Mouse (Mus musculus): ENCODE data around the gene Itfg1. TPM values are rescaled to one million over a fixed set of nuclear protein-coding genes. Genes with fewer than 3 reads are reported as not detected.
"Not testable (repeated sequence)": the region's sequence is repeated elsewhere in the genome, so short reads cannot be mapped to it uniquely, and the experiment has no call there.

Itfg1 gene
- total and polyA plus RNA-seq, 2 experiments from 2014 or later, result 219 to 282 TPM

GRCm38 (mm10) chr8:85854220-85855123, 13.8 kb upstream of the Itfg1 start:
- Histone ChIP-seq H3K4me2 (ENCODE audit: low read depth) (no peak overlapping the region), H3K27me3 (ENCODE audit: insufficient read depth, low read length) (no peaks in the 10 kb centered on the region), H3K36me3 (ENCODE audit: insufficient read depth) (no peaks in the 10 kb centered on the region), H3K9ac (no peak overlapping the region), H3K27ac (ENCODE audit: low read depth, low read length) (no peak overlapping the region), H3K9me3 (ENCODE audit: low read length) (no peaks in the 10 kb centered on the region), H3K4me1 (ENCODE audit: insufficient read depth) (no peaks in the 10 kb centered on the region), H3K4me3 (ENCODE audit: low read depth, low read length) (no peak overlapping the region)
- DNase-seq (no peak), ATAC-seq (no peak)
- 91% methylated on average over 19 of the region's 19 CpGs for WGBS
- TF ChIP-seq CTCF (IDR thresholded peaks at IDR 0.05; ENCODE audit: low read depth), result no peak

GRCm38 (mm10) chr8:85845887-85846286, 5.2 kb upstream of the Itfg1 start:
- Histone ChIP-seq H3K4me1 (ENCODE audit: insufficient read depth) (peaks cover 4% of the 10 kb centered on the region; the same call in 1 of the 2 replicates), H3K36me3 (ENCODE audit: insufficient read depth) (no peaks in the 10 kb centered on the region), H3K9me3 (ENCODE audit: low read length) (no peaks in the 10 kb centered on the region), H3K27ac (ENCODE audit: low read depth, low read length) (no peak overlapping the region), H3K9ac (no peak overlapping the region), H3K4me3 (ENCODE audit: low read depth, low read length) (no peak overlapping the region), H3K4me2 (ENCODE audit: low read depth) (no peak overlapping the region), H3K27me3 (ENCODE audit: insufficient read depth, low read length) (no peaks in the 10 kb centered on the region)
- no peak for DNase-seq
- no peak for ATAC-seq
- TF ChIP-seq CTCF (IDR thresholded peaks at IDR 0.05; ENCODE audit: low read depth), result no peak

GRCm38 (mm10) chr8:85841489-85841795, 721 bp upstream of the Itfg1 start:
- no peak for TF ChIP-seq CTCF (IDR thresholded peaks at IDR 0.05; ENCODE audit: low read depth)
- 14% methylated on average over 4 of the region's 4 CpGs for WGBS
- Histone ChIP-seq H3K36me3 (ENCODE audit: insufficient read depth) (no peaks in the 10 kb centered on the region), H3K9ac (peak overlapping the region; percentile 95), H3K27ac (ENCODE audit: low read depth, low read length) (peak overlapping the region; percentile 97; the same call in 1 of the 2 replicates), H3K4me3 (ENCODE audit: low read depth, low read length) (peak overlapping the region; percentile 95), H3K27me3 (ENCODE audit: insufficient read depth, low read length) (no peaks in the 10 kb centered on the region), H3K9me3 (ENCODE audit: low read length) (no peaks in the 10 kb centered on the region), H3K4me2 (ENCODE audit: low read depth) (peak overlapping the region; percentile 67), H3K4me1 (ENCODE audit: insufficient read depth) (peaks cover 12% of the 10 kb centered on the region; the same call in 1 of the 2 replicates)
- ATAC-seq (no peak), DNase-seq (no peak)

GRCm38 (mm10) chr8:85839916-85840656, 635 bp downstream of the Itfg1 start:
- ATAC-seq (peak; percentile 68), DNase-seq (peak; percentile 42)
- Histone ChIP-seq H3K4me3 (ENCODE audit: low read depth, low read length) (peak overlapping the region; percentile 95), H3K9me3 (ENCODE audit: low read length) (no peaks in the 10 kb centered on the region), H3K4me2 (ENCODE audit: low read depth) (peak overlapping the region; percentile 67), H3K27me3 (ENCODE audit: insufficient read depth, low read length) (no peaks in the 10 kb centered on the region), H3K4me1 (ENCODE audit: insufficient read depth) (peaks cover 12% of the 10 kb centered on the region; the same call in 1 of the 2 replicates), H3K36me3 (ENCODE audit: insufficient read depth) (0 out of 2 replicates have a peak, but pooled peaks cover 6% of the 10 kb centered on the region), H3K9ac (peak overlapping the region; percentile 95), H3K27ac (ENCODE audit: low read depth, low read length) (peak overlapping the region; percentile 97)
- no peak for TF ChIP-seq CTCF (IDR thresholded peaks at IDR 0.05; ENCODE audit: low read depth)
- WGBS, result 1% methylated on average over 21 of the region's 21 CpGs

GRCm38 (mm10) chr8:85813621-85814020, 27.1 kb downstream of the Itfg1 start:
- Histone ChIP-seq H3K9ac (no peak overlapping the region), H3K27me3 (ENCODE audit: insufficient read depth, low read length) (no peaks in the 10 kb centered on the region), H3K27ac (ENCODE audit: low read depth, low read length) (no peak overlapping the region), H3K9me3 (ENCODE audit: low read length) (no peaks in the 10 kb centered on the region), H3K4me1 (ENCODE audit: insufficient read depth) (no peaks in the 10 kb centered on the region), H3K4me2 (ENCODE audit: low read depth) (no peak overlapping the region), H3K4me3 (ENCODE audit: low read depth, low read length) (no peak overlapping the region), H3K36me3 (ENCODE audit: insufficient read depth) (peaks cover 5% of the 10 kb centered on the region)
- DNase-seq (no peak), ATAC-seq (no peak)
- TF ChIP-seq CTCF (IDR thresholded peaks at IDR 0.05; ENCODE audit: low read depth), result no peak

- ATAC-seq (no peak), DNase-seq (no peak)
- 95% methylated on average over 1 of the region's 1 CpGs for WGBS
- H3K27me3 ChIP-seq (ENCODE audit: insufficient read depth, low read length), result no peaks in the 10 kb centered on the region
- H3K4me2 ChIP-seq (ENCODE audit: low read depth), result no peak overlapping the region
- no peaks in the 10 kb centered on the region for H3K9me3 ChIP-seq (ENCODE audit: low read length)
- H3K36me3 ChIP-seq (ENCODE audit: insufficient read depth), result peaks cover 5% of the 10 kb centered on the region
- no peak for TF ChIP-seq CTCF (IDR thresholded peaks at IDR 0.05; ENCODE audit: low read depth)
- no peaks in the 10 kb centered on the region for H3K4me1 ChIP-seq (ENCODE audit: insufficient read depth)
- no peak overlapping the region for H3K27ac ChIP-seq (ENCODE audit: low read depth, low read length)
- H3K9ac ChIP-seq, result no peak overlapping the region
- H3K4me3 ChIP-seq (ENCODE audit: low read depth, low read length), result no peak overlapping the region
These were observed 39.3 kb downstream of the Itfg1 start for GRCm38 (mm10) chr8:85801408-85801807.

- H3K9me3 ChIP-seq (ENCODE audit: low read length), result no peaks in the 10 kb centered on the region
- H3K36me3 ChIP-seq (ENCODE audit: insufficient read depth), result peaks cover 5% of the 10 kb centered on the region; the same call in 1 of the 2 replicates
- no peaks in the 10 kb centered on the region for H3K27me3 ChIP-seq (ENCODE audit: insufficient read depth, low read length)
- no peak overlapping the region for H3K4me3 ChIP-seq (ENCODE audit: low read depth, low read length)
- H3K4me1 ChIP-seq (ENCODE audit: insufficient read depth), result no peaks in the 10 kb centered on the region
- no peak for TF ChIP-seq CTCF (IDR thresholded peaks at IDR 0.05; ENCODE audit: low read depth)
- DNase-seq (no peak), ATAC-seq (no peak)
- WGBS, result 100% methylated on average over 1 of the region's 1 CpGs
- no peak overlapping the region for H3K27ac ChIP-seq (ENCODE audit: low read depth, low read length)
- no peak overlapping the region for H3K4me2 ChIP-seq (ENCODE audit: low read depth)
- H3K9ac ChIP-seq, result no peak overlapping the region
These were observed 40.6 kb downstream of the Itfg1 start for GRCm38 (mm10) chr8:85800164-85800563.

- not testable (repeated sequence) for H3K9ac ChIP-seq; H3K4me2 ChIP-seq (ENCODE audit: low read depth); H3K27ac ChIP-seq (ENCODE audit: low read depth, low read length); H3K9me3 ChIP-seq (ENCODE audit: low read length); H3K4me1 ChIP-seq (ENCODE audit: insufficient read depth); H3K27me3 ChIP-seq (ENCODE audit: insufficient read depth, low read length); ATAC-seq; H3K36me3 ChIP-seq (ENCODE audit: insufficient read depth); DNase-seq; H3K4me3 ChIP-seq (ENCODE audit: low read depth, low read length)
- WGBS, result 100% methylated on average over 1 of the region's 1 CpGs
These were observed 44.3 kb downstream of the Itfg1 start for GRCm38 (mm10) chr8:85796392-85796791.

Data from forebrain, postnatal 0 days (tissue).